ENCODE assay signal across 8 mouse cellular contexts in the genomic region with DNA sequence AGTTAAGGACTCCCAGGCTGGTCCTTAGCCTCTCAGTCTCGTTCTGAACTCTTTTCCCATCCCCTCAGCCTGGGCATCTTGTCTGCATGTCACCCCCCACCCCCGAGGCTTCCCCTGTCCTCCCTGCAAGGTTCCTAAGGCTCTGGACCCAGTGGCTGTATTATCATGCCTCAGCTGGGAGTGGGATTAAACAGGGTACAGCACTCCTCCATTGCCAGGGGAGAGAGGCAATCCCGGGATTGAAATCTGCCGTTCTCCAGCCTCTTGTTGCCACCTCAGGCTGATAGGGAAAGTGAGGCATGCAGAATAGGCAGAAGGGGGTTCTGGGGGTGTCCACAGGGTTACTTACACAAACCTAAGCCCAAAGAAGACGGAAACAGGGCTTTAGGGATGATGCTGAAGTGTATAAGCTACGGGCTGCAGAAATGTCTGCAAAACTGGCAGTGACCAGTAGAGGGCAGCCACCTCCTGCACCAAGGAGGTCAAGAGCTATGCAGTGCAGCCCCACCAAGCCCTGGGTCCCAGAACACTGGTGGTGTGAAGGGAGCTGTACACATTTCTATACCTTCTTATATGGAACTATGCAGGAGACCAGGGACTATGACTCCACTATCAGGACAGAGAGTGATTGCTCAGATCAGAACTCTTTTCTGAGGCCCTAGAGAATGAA. TPM values are rescaled to one million over a fixed set of nuclear protein-coding genes. Genes with fewer than 3 reads are reported as not detected.
DNase-seq lines count a peak whose midpoint lies in the region; ATAC-seq and TF ChIP-seq lines count a peak whose summit lies in the region.

No protein-coding gene starts in this region.

- H3K27ac ChIP-seq in forebrain, embryonic 12.5 days: no peak overlapping the region
- no peak overlapping the region for H3K27ac ChIP-seq in intestine, embryonic 15.5 days
- H3K27ac ChIP-seq in liver, embryonic 12.5 days: no peak overlapping the region
- H3K27ac ChIP-seq in neural tube, embryonic 12.5 days: no peak overlapping the region

- no peaks in the 10 kb centered on the region for H3K9me3 ChIP-seq in forebrain, embryonic 12.5 days
- no peaks in the 10 kb centered on the region for H3K9me3 ChIP-seq in intestine, embryonic 15.5 days
- no peaks in the 10 kb centered on the region for H3K9me3 ChIP-seq in liver, embryonic 12.5 days (replicated peaks)
- no peaks in the 10 kb centered on the region for H3K9me3 ChIP-seq in neural tube, embryonic 12.5 days

- peak; percentile 40 for DNase-seq in spleen, adult 12 weeks (ENCODE audit: low spot score)
- no peak for DNase-seq in spleen, postnatal 36 days (ENCODE audit: low spot score in 2 of 2)
- DNase-seq in brain, embryonic 14.5 days (ENCODE audit: low read depth): peak; percentile 84
- DNase-seq in thymus, postnatal 4 days: peak; percentile 76

- ATAC-seq in forebrain, embryonic 12.5 days (ENCODE audit: low FRiP score): peak; percentile 54; the same call in 1 of the 2 replicates
- ATAC-seq in intestine, embryonic 15.5 days: peak; percentile 55
- peak; percentile 62 for ATAC-seq in liver, embryonic 12.5 days
- ATAC-seq in neural tube, embryonic 12.5 days (ENCODE audit: low FRiP score, low read depth): peak; percentile 46; the same call in 1 of the 2 replicates

- no peak overlapping the region for H3K4me2 ChIP-seq in forebrain, embryonic 12.5 days
- H3K4me2 ChIP-seq in intestine, embryonic 15.5 days (replicated peaks): no peak overlapping the region
- H3K4me2 ChIP-seq in liver, embryonic 12.5 days: no peak overlapping the region
- H3K4me2 ChIP-seq in neural tube, embryonic 12.5 days (replicated peaks): no peak overlapping the region

- no peak overlapping the region for H3K9ac ChIP-seq in forebrain, embryonic 12.5 days
- H3K9ac ChIP-seq in intestine, embryonic 15.5 days: no peak overlapping the region
- no peak overlapping the region for H3K9ac ChIP-seq in liver, embryonic 12.5 days
- no peak overlapping the region for H3K9ac ChIP-seq in neural tube, embryonic 12.5 days

- H3K4me1 ChIP-seq in forebrain, embryonic 12.5 days: no peaks in the 10 kb centered on the region; the same call in 1 of the 2 replicates
- H3K4me1 ChIP-seq in intestine, embryonic 15.5 days (replicated peaks): no peaks in the 10 kb centered on the region
- peaks cover 27% of the 10 kb centered on the region for H3K4me1 ChIP-seq in liver, embryonic 12.5 days
- no peaks in the 10 kb centered on the region for H3K4me1 ChIP-seq in neural tube, embryonic 12.5 days

- H3K27me3 ChIP-seq in forebrain, embryonic 12.5 days: no peaks in the 10 kb centered on the region
- H3K27me3 ChIP-seq in intestine, embryonic 15.5 days (replicated peaks): no peaks in the 10 kb centered on the region
- H3K27me3 ChIP-seq in liver, embryonic 12.5 days (replicated peaks): no peaks in the 10 kb centered on the region
- no peaks in the 10 kb centered on the region for H3K27me3 ChIP-seq in neural tube, embryonic 12.5 days (replicated peaks)

- peaks cover 51% of the 10 kb centered on the region for H3K36me3 ChIP-seq in forebrain, embryonic 12.5 days (replicated peaks)
- no peaks in the 10 kb centered on the region for H3K36me3 ChIP-seq in intestine, embryonic 15.5 days
- H3K36me3 ChIP-seq in liver, embryonic 12.5 days: peaks cover 86% of the 10 kb centered on the region
- H3K36me3 ChIP-seq in neural tube, embryonic 12.5 days: peaks cover 37% of the 10 kb centered on the region

- 68% methylated on average over 6 of the region's 6 CpGs for WGBS in forebrain, embryonic 12.5 days
- WGBS in intestine, embryonic 15.5 days: 73% methylated on average over 6 of the region's 6 CpGs
- 66% methylated on average over 6 of the region's 6 CpGs for WGBS in liver, embryonic 12.5 days (ENCODE audit: insufficient replicate concordance)
- WGBS in neural tube, embryonic 12.5 days: 74% methylated on average over 6 of the region's 6 CpGs

- peak; percentile 92 for TF ChIP-seq CTCF in brain, embryonic 14.5 days (IDR thresholded peaks at IDR 0.05; ENCODE audit: borderline replicate concordance, extremely low read depth, insufficient read depth, insufficient read length)

- TF ChIP-seq POLR2A in brain, embryonic 14.5 days (IDR thresholded peaks at IDR 0.05; ENCODE audit: borderline replicate concordance, extremely low read depth, insufficient read depth, insufficient read length, poor library complexity, severe bottlenecking): no peak

- H3K4me3 ChIP-seq in forebrain, embryonic 12.5 days (replicated peaks): no peak overlapping the region
- no peak overlapping the region for H3K4me3 ChIP-seq in intestine, embryonic 15.5 days (replicated peaks)
- no peak overlapping the region for H3K4me3 ChIP-seq in liver, embryonic 12.5 days
- H3K4me3 ChIP-seq in neural tube, embryonic 12.5 days: no peak overlapping the region

RNA-seq across cellular contexts. Expression of a gene that starts 38.4 kb away (rescaled TPM):
- 16.6 and 24.5 TPM in 2 replicates for polyA plus RNA-seq in brain, embryonic 14.5 days (2012; rRNA removed)
- polyA plus RNA-seq in forebrain, embryonic 12.5 days (2016; fragmentation: Nextera tagmentation; extraction: Ambion mirVana): 20.1 and 21.1 TPM in 2 replicates
- 45.0 and 45.3 TPM in 2 replicates for polyA plus RNA-seq in intestine, embryonic 15.5 days (2015; fragmentation: Nextera tagmentation; extraction: Ambion mirVana)
- polyA plus RNA-seq in liver, embryonic 12.5 days (2016; fragmentation: Nextera tagmentation; extraction: Ambion mirVana): 23.0 and 24.5 TPM in 2 replicates
- 12.8 and 14.8 TPM in 2 replicates for polyA plus RNA-seq in neural tube, embryonic 12.5 days (2016; fragmentation: Nextera tagmentation; extraction: Ambion mirVana)

Comparison
In these comparisons a context has a peak if more than half of its experiments do, and no peak if none do; other contexts are left out.
1. DNase-seq: peak in spleen, adult 12 weeks (single experiment), brain, embryonic 14.5 days (single experiment) and thymus, postnatal 4 days (single experiment); none in spleen, postnatal 36 days (0 of 2).
2. Peak in every context shown above with its lines, with median percentiles within 50 percentile points of each other: ATAC-seq.